Mouse (Mus musculus) left cerebral cortex, postnatal 10 days (tissue): ENCODE data around the gene Ralgps2. TPM values are rescaled to one million over a fixed set of nuclear protein-coding genes. Genes with fewer than 3 reads are reported as not detected.

Experiments
- DNase-seq, 2 experiments: peaks; one replicate each; pipeline ENCODE4 v3.0.0; 2021 to 2022; ENCODE audit warnings: low spot score in 2 of 2, mixed read lengths in 1 of 2; ENCODE audit errors: extremely low spot score in 1 of 2
- intact Hi-C: fragments of 180-260 bp; cut with DNase I; formaldehyde crosslinking; loops from one replicate; pipeline ENCODE4 v1.15.1; 2025
- total RNA-seq, 2 experiments: library from RNA; stranded (reverse); gene quantifications; 2 replicates each; pipeline ENCODE4 v1.2.3; 2021

Ralgps2 gene
- 10 to 100 TPM; 55.7 to 58.3 TPM for total RNA-seq

DNA sequence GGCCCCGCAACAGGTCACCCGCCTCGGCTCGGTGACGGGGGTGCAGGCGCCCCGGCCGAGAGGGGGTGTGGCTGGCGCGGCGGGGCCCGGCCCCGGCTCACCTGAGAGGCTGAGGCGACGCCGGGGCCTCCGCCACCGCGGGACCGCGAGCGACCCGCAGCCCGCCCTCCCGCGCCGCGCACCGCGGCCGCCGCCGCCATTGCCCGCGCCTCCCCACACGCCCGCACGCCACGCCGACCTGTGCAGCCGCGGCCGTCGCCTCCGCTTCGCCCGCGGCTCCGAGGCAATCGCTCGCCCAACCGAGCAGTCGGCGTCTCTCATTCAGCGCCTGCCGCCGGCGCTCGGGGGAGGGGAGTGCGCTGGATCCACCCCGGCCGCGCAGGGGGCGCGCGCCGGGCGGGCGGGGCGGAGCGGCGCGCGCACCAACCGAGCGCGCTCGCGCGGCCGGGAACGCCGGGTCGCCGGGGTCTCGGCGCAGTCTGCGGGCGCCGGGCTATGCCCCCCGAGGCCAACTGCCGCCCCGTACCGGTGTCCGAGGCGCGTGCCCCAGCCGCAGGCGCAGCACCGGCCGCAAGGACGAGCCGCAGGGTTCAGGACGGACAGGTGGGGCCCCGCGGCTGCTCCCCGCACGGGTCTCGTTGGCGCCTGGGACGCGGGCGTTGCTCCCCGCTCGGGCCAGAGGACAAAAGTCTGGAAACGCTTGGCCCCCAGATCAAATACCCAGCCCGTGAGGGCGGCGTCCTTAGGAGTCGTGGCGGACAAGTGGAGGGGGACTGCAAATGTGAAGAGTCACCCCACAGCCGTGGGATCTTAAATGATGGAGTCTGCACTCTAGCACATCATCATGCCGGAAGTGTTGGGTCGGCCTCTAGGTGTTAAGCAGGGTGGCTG lies at the start of gene Ralgps2:
Ralgps2 (minus strand) TSS at position 376 of the 891 bp plus-strand sequence.
- intact Hi-C loops, result loop anchor here (5.0 to 10.0 kb wide), 2 partner anchors 138 to 345 kb away; no protein-coding TSS in a partner anchor
- peak; percentile 26 to 78 for DNase-seq

DNA sequence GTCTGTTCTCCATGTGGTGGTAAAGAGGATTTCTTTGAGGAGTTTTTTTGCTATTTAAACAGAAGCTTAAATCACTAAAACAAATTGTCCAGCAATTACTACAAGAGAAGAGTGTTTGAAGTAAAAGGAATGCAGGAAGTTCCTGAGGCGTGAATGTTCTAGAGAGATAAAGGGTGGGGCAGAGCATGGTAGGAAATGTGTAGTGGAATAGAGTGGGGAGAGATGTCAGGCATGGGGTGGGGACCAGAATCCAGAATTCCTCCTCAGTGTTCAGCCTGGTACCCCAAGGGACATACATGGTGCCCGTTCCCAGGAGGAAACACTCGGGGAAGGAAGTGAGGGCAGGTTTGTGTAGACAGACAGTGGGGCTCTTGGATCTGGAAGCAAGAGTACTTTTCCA lies 48.1 kb upstream of the Ralgps2 start:
- no peak for DNase-seq
- intact Hi-C loops, result no loop called here

DNA sequence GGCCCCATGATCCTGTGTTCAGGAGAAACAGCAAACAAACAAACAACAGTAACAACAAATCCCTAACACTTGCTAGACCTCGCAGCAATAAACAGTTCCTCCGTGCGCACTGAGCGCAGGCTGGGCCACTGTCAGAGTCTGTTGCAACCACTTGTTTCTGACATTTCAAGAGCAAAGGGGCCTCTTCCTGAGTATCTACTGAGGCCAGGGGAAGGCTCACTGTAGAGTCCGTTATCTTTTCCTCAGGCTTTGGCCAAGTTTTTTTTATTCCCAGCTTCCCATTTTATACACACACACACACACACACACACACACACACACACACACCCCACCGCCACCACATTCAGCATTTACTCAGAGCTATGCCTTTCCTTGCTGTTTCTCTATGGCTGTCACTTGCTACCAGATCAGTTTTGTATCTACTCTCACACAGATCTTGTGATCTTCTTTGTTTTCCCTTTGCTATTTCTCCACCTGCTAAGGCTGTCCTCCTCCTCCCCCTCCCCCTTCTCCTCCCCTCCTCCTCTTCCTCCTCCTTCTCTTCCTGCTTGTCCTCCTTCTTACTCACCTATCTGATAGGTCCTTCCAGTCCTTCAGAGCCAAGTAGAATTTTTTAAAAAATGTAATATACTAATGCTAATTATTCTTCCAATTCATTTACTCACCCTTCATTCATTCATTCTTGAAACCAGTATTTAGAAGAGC lies 47.4 kb upstream of the Ralgps2 start:
- intact Hi-C loops, result no loop called here
- DNase-seq, result no peak

DNA sequence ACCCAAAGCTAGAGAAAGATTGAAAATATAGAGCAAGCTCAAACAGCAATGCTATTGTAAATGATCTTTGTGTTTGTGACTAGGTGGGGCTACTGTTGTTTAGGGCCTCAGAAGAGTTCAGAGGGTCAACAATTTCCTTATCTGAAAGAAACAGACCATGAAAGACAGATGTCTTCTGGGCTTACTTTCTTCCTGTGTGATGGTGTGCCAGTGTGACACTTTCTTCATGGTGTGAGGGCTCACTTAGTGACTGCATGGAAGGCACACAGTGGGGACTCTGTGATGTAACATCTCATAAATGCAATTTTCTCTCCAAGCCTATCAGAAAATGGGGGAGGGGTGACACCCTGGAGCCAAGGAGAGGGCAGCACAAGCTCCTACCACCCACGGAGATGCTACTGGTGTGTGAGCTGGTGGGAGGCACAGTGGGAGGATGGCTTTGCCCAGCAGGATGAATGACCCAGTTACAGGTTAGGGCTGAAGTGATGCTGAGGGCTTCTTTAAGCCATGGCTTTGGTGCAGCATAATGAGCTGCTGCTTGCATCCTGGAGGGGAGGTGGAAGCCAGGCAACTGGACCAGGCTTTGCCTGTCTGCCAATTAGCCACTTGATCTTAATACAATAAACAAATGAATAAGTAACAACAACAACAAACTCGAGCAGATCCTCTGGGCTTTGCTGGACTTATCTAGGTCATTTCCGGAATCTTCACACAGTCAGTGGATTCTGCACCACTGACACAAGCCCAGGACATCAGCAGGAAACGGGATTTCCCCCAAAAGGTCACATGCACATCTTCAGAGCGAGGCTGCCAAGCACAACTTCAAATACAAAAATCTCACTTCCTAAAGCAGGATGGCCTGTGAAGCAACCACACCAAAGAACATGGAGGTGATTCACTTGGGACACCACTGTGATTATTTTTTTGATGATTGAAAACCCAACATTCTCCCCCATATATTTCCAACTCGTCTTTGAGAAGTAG lies 46.5 kb upstream of the Ralgps2 start:
- DNase-seq, result peak in 1 of 2 experiments; percentile 50
- intact Hi-C loops, result no loop called here

DNA sequence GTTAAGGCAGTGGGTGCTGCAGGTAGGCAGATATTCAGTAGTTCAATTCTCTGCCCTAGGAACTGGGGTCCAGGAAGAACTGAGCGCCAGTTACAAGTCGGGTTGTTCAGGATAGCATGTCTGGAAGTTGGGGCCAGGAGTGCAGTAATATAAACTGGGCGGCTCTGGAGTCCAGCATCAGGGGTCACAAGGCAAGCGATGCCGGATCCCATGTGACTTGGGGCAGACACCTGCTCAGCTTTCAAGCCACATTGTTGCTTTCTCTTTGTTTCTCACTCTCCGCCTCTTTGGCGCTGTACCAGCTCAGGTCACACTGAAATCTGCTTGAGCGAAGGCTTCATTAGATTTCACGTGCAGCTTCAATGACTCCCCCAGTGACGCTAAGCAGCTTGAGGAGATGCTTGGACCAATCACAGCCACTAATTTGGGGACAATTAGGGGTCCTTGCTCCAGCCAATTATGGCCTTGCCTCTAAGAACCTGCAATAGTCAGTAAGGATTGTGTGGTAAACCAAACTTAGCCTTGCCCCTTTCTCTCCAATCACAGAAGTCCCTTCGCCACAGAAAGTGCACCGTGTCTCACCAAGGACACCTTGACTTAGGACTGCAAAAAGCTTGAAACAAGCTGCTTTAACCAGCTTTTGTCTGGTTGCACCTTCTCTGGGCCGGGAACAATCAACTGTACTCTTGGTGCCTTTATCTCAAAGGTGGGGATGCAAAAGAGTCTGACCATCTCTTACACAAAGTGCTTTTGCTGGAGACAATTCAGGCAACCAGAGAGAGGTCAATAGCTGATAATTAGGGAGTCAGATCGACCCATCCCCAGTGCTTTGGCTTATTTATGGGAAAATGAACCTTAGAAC lies 43.8 kb upstream of the Ralgps2 start:
- intact Hi-C loops, result no loop called here

DNA sequence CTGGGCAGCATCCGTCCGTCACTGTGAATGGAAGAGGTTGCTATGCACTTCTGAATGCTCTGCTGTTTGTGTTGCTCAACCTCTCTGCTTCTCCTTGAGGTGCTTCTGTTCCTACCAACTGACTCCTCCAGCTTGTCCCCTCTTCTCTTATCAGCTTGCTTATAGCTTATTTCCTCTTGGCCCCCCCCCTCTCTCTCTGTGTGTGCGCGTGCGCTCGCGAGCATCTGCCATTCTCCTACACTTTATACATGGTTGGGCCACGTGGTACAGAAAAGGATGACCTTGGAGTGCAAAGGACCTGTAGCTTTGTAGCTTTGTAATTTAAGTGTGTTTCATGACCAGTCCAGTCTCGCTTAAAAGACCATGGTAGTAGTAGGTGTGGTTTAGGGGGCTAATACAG lies 42.5 kb upstream of the Ralgps2 start:
- intact Hi-C loops, result no loop called here
- DNase-seq, result no peak

More for the DNA sequence above, 43.8 kb upstream of the Ralgps2 start:
- DNase-seq, result no peak

DNA sequence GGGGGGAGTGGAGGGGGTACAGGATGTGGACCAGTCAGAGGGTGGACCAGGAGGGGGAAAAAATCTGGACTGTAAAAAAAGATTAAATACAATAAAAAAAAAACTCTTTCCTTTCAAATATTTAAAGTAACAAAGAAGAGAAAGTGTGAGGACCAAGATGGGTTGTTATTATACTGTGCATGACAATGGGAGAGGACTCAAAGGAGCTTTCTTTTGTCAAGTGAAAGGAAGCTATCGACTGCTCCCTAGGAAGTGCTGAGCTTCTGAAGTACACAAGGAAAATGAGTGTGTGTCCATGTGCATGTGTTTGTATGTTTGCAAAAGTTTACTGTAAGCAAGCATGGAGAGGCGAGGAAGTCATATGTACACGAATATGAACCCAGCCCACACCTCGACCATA lies 40.3 kb upstream of the Ralgps2 start:
- intact Hi-C loops, result no loop called here
- DNase-seq, result no peak

DNA sequence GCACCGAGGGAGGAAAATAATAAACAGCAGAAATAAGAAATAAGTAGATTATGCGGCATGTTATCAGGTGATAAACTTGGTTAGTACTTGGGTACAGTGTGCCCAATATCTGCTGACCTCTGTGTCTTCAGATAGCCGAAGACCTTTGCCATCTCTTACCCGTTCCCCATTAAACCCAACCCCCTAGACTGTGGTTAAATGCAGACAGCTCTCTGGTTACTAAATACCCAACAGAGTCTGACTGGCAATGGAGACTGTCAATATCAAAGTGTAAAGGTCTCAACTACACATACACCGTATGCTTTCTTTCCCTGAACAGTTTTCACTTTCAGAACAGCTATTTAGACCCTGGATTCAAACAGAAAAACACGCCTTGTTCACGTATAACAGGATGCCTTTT lies 39.2 kb upstream of the Ralgps2 start:
- no peak for DNase-seq
- intact Hi-C loops, result no loop called here

DNA sequence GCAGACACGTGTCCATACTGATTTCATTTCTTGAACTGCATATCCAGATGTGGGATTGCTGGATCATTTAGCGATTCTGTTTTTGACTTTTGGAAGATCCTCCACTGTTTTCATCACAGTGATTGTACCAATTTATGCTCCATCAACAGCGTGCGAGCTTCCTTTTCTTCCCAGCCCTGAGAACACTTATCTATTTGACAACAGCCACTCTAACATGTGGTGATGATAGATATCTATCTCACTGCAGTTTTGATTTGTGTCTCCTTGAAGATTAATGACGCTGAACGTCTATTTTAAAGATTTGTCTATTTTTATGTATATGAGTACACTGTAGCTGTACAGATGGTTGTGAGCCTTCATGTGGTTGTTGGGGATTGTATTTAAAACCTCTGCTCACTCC lies 34.4 kb upstream of the Ralgps2 start:
- intact Hi-C loops, result no loop called here
- DNase-seq, result no peak

DNA sequence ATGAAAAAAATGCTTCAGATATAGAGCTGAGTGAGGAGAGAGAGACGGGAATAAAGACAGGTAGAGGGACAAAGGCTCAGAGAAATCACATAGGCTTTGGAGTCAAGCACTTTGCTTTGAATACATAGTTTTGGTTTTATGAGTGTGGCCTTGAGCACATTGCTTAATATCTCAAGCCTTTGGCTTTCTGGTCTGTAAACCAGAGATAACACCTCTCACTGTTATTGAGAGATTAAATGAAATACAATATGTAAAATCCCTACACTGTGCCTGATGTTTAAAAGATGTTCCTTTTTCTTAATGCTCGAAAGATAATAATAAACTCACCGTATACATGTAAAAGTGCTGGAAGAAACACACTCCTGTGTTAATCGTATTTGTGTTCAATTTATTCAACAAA lies 33.0 kb upstream of the Ralgps2 start:
- intact Hi-C loops, result no loop called here

DNA sequence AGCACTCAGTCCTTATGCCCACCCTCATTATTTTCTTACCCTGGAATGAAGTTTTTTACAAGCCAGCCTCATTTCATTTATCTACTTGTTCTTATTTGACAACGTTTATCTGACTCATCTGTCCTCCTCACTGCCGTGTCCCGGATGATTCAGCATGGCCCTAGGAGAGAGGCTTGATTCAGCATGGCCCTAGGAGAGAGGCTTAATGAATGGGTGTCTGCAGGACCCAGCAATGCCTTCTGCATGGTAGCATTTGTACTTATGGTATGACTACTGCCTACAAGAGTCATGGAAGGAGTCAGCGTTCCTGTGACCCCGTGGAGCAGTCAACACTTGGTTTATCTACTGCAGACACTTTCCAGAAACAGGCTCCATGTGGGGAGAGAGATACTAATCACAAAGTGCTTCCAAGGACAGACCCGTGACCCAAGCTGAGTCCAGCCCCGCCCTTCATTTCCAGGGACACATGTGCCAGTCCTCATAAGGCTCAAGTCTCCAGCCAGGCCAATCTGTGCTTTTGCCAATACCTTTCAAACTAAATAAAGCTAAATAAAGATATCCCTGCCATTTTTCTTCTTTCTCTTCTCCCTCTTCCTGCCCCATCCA lies 31.9 kb upstream of the Ralgps2 start:
- DNase-seq, result no peak
- intact Hi-C loops, result no loop called here

More for the DNA sequence above, 33.0 kb upstream of the Ralgps2 start:
- DNase-seq, result no peak

DNA sequence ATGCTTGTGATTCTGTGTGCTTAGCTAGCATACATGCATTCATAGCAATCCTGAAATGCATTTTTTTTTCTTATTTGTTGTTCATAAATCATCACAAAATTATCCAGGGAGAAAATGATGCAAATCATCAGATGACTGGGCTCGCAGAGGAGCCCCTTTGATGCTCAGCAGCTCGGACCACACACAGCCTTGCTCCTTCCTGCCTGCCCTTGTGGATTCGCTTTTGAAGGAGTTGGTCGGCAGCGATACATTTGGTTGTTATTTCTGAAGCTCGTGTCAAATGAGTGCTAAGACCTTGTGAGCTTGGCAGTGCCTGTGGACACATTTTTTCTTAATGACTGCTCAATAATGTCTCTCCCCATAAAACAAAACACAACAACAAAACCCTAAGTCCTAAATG lies 31.2 kb upstream of the Ralgps2 start:
- intact Hi-C loops, result no loop called here

DNA sequence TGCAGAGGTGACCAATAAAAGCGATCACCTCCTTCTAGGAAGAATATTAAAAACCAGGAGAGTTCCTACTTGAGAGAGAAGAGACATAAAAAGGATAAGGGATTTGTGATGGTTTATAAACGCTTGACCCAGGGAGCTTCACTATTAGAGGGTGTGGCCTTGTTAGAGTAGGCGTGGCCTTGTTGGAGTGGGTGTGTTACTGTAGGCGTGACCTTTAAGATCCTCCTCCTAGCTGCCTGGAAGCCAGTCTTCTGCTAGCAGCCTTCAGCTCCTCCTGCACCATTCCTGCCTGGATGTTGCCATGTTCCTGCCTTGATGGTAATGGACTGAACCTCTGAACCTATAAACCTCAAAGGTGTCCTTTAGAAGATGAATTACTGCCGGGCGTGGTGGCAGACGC lies 28.7 kb upstream of the Ralgps2 start:
- no peak for DNase-seq
- intact Hi-C loops, result no loop called here

More for the DNA sequence above, 31.2 kb upstream of the Ralgps2 start:
- no peak for DNase-seq

DNA sequence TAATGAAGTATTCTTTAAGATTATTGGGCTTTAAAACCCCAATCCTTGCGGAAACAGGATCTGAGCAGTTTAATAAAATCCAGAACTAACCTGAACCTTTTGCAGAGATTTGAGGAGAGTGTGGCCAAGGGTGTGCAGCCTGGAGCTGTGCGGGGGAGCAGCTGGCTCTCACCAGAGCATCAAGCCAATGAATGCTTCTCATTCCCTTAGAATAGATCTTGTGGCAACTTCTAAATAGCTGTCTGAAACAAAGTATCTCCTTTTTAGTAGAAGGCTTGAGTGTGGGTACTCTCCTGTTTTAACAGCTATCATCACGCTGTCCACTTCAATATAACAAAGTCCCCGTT lies 25.1 kb upstream of the Ralgps2 start:
- intact Hi-C loops, result no loop called here
- DNase-seq, result no peak

DNA sequence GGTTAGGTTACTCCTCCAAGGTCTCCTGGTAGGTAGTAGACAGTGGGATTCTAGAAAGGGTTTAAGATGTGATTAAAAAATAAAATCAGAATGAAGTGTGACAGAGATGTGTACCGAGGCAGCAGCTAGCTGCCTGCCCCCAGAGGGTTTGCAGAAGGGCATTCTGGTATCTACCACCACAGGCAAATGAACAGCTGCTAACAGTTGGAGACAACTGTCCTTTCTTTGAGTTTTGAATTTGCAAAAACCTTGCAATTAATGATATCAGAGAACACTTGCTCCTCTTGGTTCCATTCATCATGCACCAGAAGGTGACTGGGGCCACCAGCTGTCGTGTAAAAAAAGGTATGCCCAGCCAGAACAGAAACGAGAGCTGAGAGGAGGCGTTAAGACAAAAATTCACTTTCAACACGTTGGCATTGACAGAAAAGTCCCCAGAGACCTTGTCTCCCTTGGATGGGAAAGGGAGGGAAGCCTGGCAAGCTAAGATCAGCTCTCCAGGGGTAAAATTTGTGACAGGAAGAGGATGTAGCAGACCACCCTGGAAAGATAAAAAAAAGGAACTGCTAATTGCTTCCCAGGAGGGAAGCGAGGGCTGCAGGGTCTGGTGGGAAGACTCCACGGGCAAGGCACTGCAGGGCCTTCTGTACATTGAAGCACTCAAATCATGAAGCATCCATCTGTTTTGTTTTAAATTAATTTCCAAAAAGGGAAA lies 24.6 kb upstream of the Ralgps2 start:
- intact Hi-C loops, result no loop called here
- no peak for DNase-seq

DNA sequence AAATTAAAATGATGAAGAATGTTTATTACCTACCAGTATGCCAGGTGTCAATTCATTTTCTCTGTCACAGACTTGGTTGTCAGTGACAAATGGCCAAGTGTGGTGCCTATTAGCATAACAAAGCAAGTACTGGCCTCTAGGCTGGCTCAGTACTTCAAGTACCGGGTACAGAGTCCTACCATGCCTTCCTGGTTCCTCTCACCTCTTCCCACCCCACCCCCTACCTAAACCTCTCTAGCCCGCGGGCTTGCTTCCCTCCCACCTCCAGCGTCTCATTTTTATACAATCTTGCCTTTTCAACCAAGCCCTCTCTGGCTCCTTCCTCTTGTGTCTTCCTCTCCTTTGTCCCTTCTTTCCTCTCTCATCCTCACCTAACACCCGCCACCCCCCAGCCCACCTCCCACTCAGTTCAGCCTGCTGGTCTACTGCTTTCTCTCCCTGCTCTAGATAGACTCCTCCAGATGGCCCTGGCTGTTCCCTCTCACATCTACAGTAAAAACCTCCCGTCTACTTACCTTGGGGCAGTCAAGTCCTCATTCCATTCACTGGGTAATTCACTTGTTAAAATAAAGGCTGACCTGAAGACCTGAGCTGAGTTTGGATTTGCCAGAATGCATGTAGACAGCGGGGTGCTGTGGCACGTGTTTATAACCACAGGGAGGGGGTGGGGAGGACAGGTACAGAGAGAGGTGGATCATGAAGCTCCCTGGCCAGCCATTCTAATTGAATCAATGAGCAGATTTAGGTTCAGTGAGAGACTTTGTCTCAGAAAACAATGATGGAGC lies 22.2 kb upstream of the Ralgps2 start:
- no peak for DNase-seq
- intact Hi-C loops, result no loop called here
